ENCODE assay signal across 7 mouse cellular contexts in the genomic region with DNA sequence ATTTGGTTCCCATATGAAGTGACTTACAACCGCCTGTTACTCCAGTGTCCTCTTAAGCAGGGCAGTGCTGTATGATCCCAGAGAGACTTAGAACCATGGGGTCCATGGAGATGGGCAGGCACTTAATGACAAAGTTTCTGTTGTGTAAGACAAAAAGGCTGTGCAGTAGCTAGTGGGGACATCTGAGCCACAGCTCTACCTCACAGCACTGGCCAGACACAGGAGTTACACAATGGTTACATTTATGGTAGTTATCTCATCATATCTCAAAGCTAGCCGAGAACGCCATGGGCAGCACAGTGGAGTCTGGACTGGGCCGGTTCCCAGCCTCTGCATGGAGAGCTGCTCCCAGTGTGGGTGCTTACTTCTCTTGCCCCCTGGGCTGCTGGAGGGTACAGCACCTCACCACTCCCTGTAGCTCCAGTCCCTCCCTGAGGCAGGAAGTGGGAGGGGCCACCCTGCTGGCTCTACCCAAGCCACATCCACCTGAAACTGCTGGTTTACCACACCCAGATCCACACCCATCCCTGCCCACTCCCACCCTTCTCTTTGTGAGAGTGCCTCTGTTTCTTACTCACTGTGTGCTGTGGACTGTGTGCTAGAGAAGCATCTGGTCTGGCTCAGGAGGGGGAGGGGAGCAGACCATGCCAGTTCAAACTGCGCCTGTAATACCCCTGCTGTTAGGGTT. TPM values are rescaled to one million over a fixed set of nuclear protein-coding genes. Genes with fewer than 3 reads are reported as not detected.
DNase-seq lines count a peak whose midpoint lies in the region; ATAC-seq and TF ChIP-seq lines count a peak whose summit lies in the region.

No protein-coding gene starts in this region.

- TF ChIP-seq CTCF in olfactory bulb, adult 2 months (IDR thresholded peaks at IDR 0.05; ENCODE audit: insufficient read depth, low read depth, low read length), result no peak

- no peaks in the 10 kb centered on the region for H3K4me1 ChIP-seq in embryonic facial prominence, embryonic 14.5 days (ENCODE audit: control insufficient read depth, insufficient read depth, low read length)
- peaks cover 25% of the 10 kb centered on the region for H3K4me1 ChIP-seq in olfactory bulb, adult 2 months (ENCODE audit: control insufficient read depth, insufficient read depth, low read length)

- DNase-seq in urinary bladder, adult 18-20 months (ENCODE audit: low spot score in 2 of 2), result peak; percentile 64 to 71
- DNase-seq in urinary bladder, postnatal 10 days (ENCODE audit: low spot score), result no peak
- DNase-seq in embryonic facial prominence, embryonic 14.5 days (ENCODE audit: low spot score), result peak; percentile 21
- peak; percentile 46 to 55 for DNase-seq in kidney, postnatal 4 days
- DNase-seq in right cerebral cortex, postnatal 36 days (ENCODE audit: low spot score in 2 of 2), result no peak
- no peak for DNase-seq in right cerebral cortex, adult 2 months (ENCODE audit: low spot score in 2 of 2)

- H3K4me3 ChIP-seq in embryonic facial prominence, embryonic 14.5 days (ENCODE audit: low read depth, low read length), result no peak overlapping the region
- no peak overlapping the region for H3K4me3 ChIP-seq in olfactory bulb, adult 2 months (ENCODE audit: insufficient read depth, low read depth, low read length)

- peak overlapping the region; percentile 44; the same call in 1 of the 2 replicates for H3K27ac ChIP-seq in embryonic facial prominence, embryonic 14.5 days (replicated peaks; ENCODE audit: low read depth, low read length)
- peak overlapping the region; percentile 3; the same call in 1 of the 2 replicates for H3K27ac ChIP-seq in olfactory bulb, adult 2 months (ENCODE audit: insufficient read depth, low read depth, low read length)

- no peak for TF ChIP-seq POLR2A in olfactory bulb, adult 2 months (IDR thresholded peaks at IDR 0.05; ENCODE audit: insufficient read depth, low read depth, low read length)

- 79% methylated on average over 5 of the region's 5 CpGs for WGBS in embryonic facial prominence, embryonic 14.5 days
- WGBS in olfactory bulb, adult 2 months, result 80% methylated on average over 5 of the region's 5 CpGs

- no peak overlapping the region for H3K4me2 ChIP-seq in embryonic facial prominence, embryonic 14.5 days (ENCODE audit: low read depth, low read length)

- H3K27me3 ChIP-seq in embryonic facial prominence, embryonic 14.5 days (replicated peaks; ENCODE audit: control insufficient read depth, insufficient read depth, low read length), result no peaks in the 10 kb centered on the region

- ATAC-seq in embryonic facial prominence, embryonic 14.5 days (ENCODE audit: low read depth), result peak; percentile 44; the same call in 1 of the 2 replicates

- no peak overlapping the region for H3K9ac ChIP-seq in embryonic facial prominence, embryonic 14.5 days (ENCODE audit: low read depth, low read length)

- peaks cover 54% of the 10 kb centered on the region for H3K36me3 ChIP-seq in embryonic facial prominence, embryonic 14.5 days (ENCODE audit: control insufficient read depth, insufficient read depth, low read length)

- H3K9me3 ChIP-seq in embryonic facial prominence, embryonic 14.5 days (ENCODE audit: control insufficient read depth, low read length), result no peaks in the 10 kb centered on the region

RNA-seq across cellular contexts. Expression of a gene that starts 11.2 kb away (rescaled TPM):
- polyA plus RNA-seq in embryonic facial prominence, embryonic 14.5 days (2014; fragmentation: Nextera tagmentation; extraction: Ambion mirVana), result 0.06 TPM in 1 of 2 replicates, not detected in the other
- polyA plus RNA-seq in olfactory bulb, adult 2 months (2012; ENCODE audit: insufficient read depth, insufficient read length, low replicate concordance, missing spikeins), result not detected in 2 replicates

RNA-seq across cellular contexts. Expression of a gene that starts 14.0 kb away (rescaled TPM):
- polyA plus RNA-seq in embryonic facial prominence, embryonic 14.5 days (2014; fragmentation: Nextera tagmentation; extraction: Ambion mirVana), result 39.2 and 41.3 TPM in 2 replicates
- not detected in 2 replicates for polyA plus RNA-seq in olfactory bulb, adult 2 months (2012; ENCODE audit: insufficient read depth, insufficient read length, low replicate concordance, missing spikeins)

RNA-seq across cellular contexts. Expression of a gene that starts 14.4 kb away (rescaled TPM):
- 5.4 and 5.7 TPM in 2 replicates for polyA plus RNA-seq in embryonic facial prominence, embryonic 14.5 days (2014; fragmentation: Nextera tagmentation; extraction: Ambion mirVana)
- not detected in 2 replicates for polyA plus RNA-seq in olfactory bulb, adult 2 months (2012; ENCODE audit: insufficient read depth, insufficient read length, low replicate concordance, missing spikeins)

RNA-seq across cellular contexts. Expression of a gene that starts 29.3 kb away (rescaled TPM):
- not detected in 2 replicates for polyA plus RNA-seq in embryonic facial prominence, embryonic 14.5 days (2014; fragmentation: Nextera tagmentation; extraction: Ambion mirVana)
- not detected in 2 replicates for polyA plus RNA-seq in olfactory bulb, adult 2 months (2012; ENCODE audit: insufficient read depth, insufficient read length, low replicate concordance, missing spikeins)

RNA-seq across cellular contexts. Expression of a gene that starts 34.6 kb away (rescaled TPM):
- 30.2 and 30.8 TPM in 2 replicates for polyA plus RNA-seq in embryonic facial prominence, embryonic 14.5 days (2014; fragmentation: Nextera tagmentation; extraction: Ambion mirVana)
- polyA plus RNA-seq in olfactory bulb, adult 2 months (2012; ENCODE audit: insufficient read depth, insufficient read length, low replicate concordance, missing spikeins), result not detected in 2 replicates

Comparison
In these comparisons a context has a peak if more than half of its experiments do, and no peak if none do; other contexts are left out.
1. DNase-seq: peak in urinary bladder, adult 18-20 months (2 of 2), embryonic facial prominence, embryonic 14.5 days (single experiment) and kidney, postnatal 4 days (2 of 2); none in urinary bladder, postnatal 10 days (single experiment), right cerebral cortex, postnatal 36 days (0 of 2) and right cerebral cortex, adult 2 months (0 of 2).